Mouse (Mus musculus) heart, embryonic 14.5 days (tissue): ENCODE data around the gene Myocd. TPM values are rescaled to one million over a fixed set of nuclear protein-coding genes. Genes with fewer than 3 reads are reported as not detected.

Source experiments
- ATAC-seq: fragments of 200-750 bp; cut with Nextera tagmentation; 2 replicates; pipeline ENCODE4 v1.8.0; 2017; ENCODE audit warnings: low read depth, moderate TSS enrichment; ENCODE audit not compliant: insufficient number of reproducible peaks, insufficient read depth, low FRiP score
- H3K27ac ChIP-seq, 2 experiments: fragments of 200-500 bp in 1 of 2; fragments of 300-500 bp in 1 of 2; sonication (generic) in 1 of 2; replicated peaks in 1 of 2; 2 replicates each; pipeline ENCODE4 v1.5.1; 2012 to 2014; ENCODE audit warnings: low read depth in 2 of 2, low read length in 2 of 2, control low read depth in 1 of 2, mild to moderate bottlenecking in 1 of 2, mixed read lengths in 1 of 2; ENCODE audit not compliant: control insufficient read depth in 1 of 2, insufficient read depth in 1 of 2
- H3K27me3 ChIP-seq: fragments of 300-500 bp; sonication (generic); 2 replicates; pipeline ENCODE4 v1.6.1; 2014; ENCODE audit warnings: mild to moderate bottlenecking, low read length, control low read depth; ENCODE audit not compliant: control insufficient read depth, insufficient read depth
- H3K36me3 ChIP-seq: fragments of 300-500 bp; sonication (generic); 2 replicates; pipeline ENCODE4 v1.6.1; 2014; ENCODE audit warnings: mild to moderate bottlenecking, control low read depth, low read length, mixed read lengths; ENCODE audit not compliant: control insufficient read depth, insufficient read depth
- H3K4me1 ChIP-seq, 2 experiments: fragments of 200-500 bp in 1 of 2; fragments of 300-500 bp in 1 of 2; sonication (generic) in 1 of 2; 2 replicates each; pipeline ENCODE4 v1.6.1; 2012 to 2014; ENCODE audit warnings: low read length in 2 of 2, control low read depth in 1 of 2, mixed read lengths in 1 of 2; ENCODE audit not compliant: control insufficient read depth in 2 of 2, insufficient read depth in 2 of 2
- H3K4me2 ChIP-seq: fragments of 300-500 bp; sonication (generic); 2 replicates; pipeline ENCODE4 v1.6.1; 2014; ENCODE audit warnings: mild to moderate bottlenecking, low read length
- H3K4me3 ChIP-seq, 2 experiments: fragments of 200-500 bp in 1 of 2; fragments of 300-500 bp in 1 of 2; sonication (generic) in 1 of 2; 2 replicates each; pipeline ENCODE4 v1.5.1; 2012 to 2014; ENCODE audit warnings: low read length in 2 of 2, mild to moderate bottlenecking in 2 of 2, control low read depth in 1 of 2, low read depth in 1 of 2, moderate library complexity in 1 of 2; ENCODE audit not compliant: control insufficient read depth in 1 of 2, insufficient read depth in 1 of 2
- H3K9ac ChIP-seq: fragments of 300-500 bp; sonication (generic); 2 replicates; pipeline ENCODE4 v1.6.1; 2014; ENCODE audit warnings: mild to moderate bottlenecking, low read length
- H3K9me3 ChIP-seq: fragments of 300-500 bp; sonication (generic); 2 replicates; pipeline ENCODE4 v1.6.1; 2016; ENCODE audit warnings: low read length, control low read depth; ENCODE audit not compliant: control insufficient read depth
- WGBS: fragments of 180-500 bp; shearing (Covaris S2); extraction: QIAGEN DNeasy Blood & Tissue Kit; methylation state at CpG from one replicate; pipeline ENCODE4 v1.1.7; 2014; 5-methylcytosine and 5-hydroxymethylcytosine counted together
- polyA plus RNA-seq: library from polyadenylated mRNA; unstranded; fragments of >200 nt; fragmentation: Nextera tagmentation; extraction: Ambion mirVana; gene quantifications from 2 replicates; pipeline ENCODE4 v1.2.1, GENCODE M21; 2014

Myocd gene
- polyA plus RNA-seq, 1 experiment from 2014 or later, result 68.7 TPM

DNA sequence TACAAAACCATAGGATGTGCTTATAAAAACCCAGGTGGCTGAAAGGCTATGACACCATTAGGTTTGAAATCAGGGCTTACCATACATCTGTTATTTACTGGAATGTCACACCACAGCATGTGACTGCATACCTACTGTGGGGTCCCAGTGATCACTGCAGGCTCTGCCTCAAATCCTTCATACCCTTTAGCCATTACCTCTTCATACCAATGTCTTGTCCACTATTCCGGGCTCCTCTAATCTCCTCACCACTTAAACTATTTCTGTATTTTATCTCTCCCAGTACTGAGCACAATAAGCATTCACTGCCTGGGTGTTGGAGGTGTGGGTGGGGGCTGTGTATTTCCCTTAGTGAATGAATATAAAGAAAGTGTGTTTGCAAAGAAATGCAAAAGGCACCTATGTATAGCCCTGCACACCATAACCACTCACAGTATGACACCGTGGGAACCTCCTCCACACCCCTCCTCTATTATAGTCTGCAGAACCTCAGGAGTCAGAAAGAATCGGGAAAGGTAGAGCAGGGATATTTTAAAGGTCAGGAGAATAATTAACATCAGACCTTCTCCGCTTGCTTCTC, 126.9 kb downstream of the Myocd start:
- Histone ChIP-seq H3K4me2 (peak overlapping the region; percentile 42), H3K4me1 (peaks cover 14 to 31% of the 10 kb centered on the region in 2 experiments)
- peak; percentile 49; the same call in 1 of the 2 replicates for ATAC-seq

GRCm38 (mm10) chr11:65139030-65139429, 130.8 kb downstream of the Myocd start:
- H3K36me3 ChIP-seq, result no peaks in the 10 kb centered on the region
- no peak for ATAC-seq
- no peak overlapping the region for H3K9ac ChIP-seq
- H3K9me3 ChIP-seq, result no peaks in the 10 kb centered on the region
- H3K27me3 ChIP-seq, result no peaks in the 10 kb centered on the region
- 90% methylated on average over 3 of the region's 3 CpGs for WGBS
- peaks cover 13 to 28% of the 10 kb centered on the region in 2 experiments for H3K4me1 ChIP-seq
- no peak overlapping the region for H3K4me2 ChIP-seq
- H3K4me3 ChIP-seq, result no peak overlapping the region
- no peak overlapping the region for H3K27ac ChIP-seq

More for the DNA sequence above, 126.9 kb downstream of the Myocd start:
- Histone ChIP-seq H3K27me3 (no peaks in the 10 kb centered on the region), H3K27ac (peak overlapping the region; percentile 70 to 82), H3K9ac (0 out of 2 replicates have a peak overlapping the region, but pooled peaks have one; percentile 22), H3K9me3 (no peaks in the 10 kb centered on the region), H3K36me3 (no peaks in the 10 kb centered on the region), H3K4me3 (peak overlapping the region in 1 of 2 experiments; percentile 3; a peak in 1 of 4 replicates)
- WGBS, result 23% methylated on average over 4 of the region's 4 CpGs

DNA sequence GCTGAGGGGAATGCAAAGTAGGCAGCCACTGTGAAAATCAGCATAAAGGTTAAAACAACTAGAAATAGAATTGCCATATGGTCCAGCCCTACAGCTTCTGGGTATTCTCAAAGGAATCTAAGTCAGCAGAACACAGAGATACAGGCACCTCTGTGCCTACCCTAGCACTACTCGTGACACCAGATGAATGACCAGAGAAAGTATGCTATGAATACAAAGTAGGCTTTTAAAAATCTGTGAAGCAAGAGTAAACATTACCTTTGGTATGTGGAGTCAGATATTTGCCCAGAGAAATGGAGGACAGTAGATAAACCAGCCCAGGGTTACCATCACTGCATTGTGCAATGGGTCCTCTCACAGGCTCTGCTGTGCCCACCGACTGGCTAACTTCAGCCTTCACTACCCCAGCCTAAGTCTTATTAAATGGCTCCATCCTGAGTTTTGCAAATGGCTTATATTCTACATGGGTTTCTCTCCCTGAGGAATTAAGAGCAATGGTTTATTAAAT, 132.6 kb downstream of the Myocd start:
- no peak overlapping the region for H3K9ac ChIP-seq
- H3K4me2 ChIP-seq, result no peak overlapping the region
- no peaks in the 10 kb centered on the region for H3K9me3 ChIP-seq
- H3K4me1 ChIP-seq, result peaks cover 10 to 13% of the 10 kb centered on the region in 2 experiments
- no peaks in the 10 kb centered on the region for H3K27me3 ChIP-seq
- H3K4me3 ChIP-seq, result no peak overlapping the region
- no peak overlapping the region for H3K27ac ChIP-seq
- no peaks in the 10 kb centered on the region for H3K36me3 ChIP-seq
- no peak for ATAC-seq
- WGBS, result 53% methylated on average over 2 of the region's 2 CpGs

GRCm38 (mm10) chr11:65135251-65135739, 134.5 kb downstream of the Myocd start:
- H3K4me2 ChIP-seq, result no peak overlapping the region
- H3K27ac ChIP-seq, result no peak overlapping the region
- no peaks in the 10 kb centered on the region for H3K27me3 ChIP-seq
- no peak overlapping the region for H3K9ac ChIP-seq
- no peak for ATAC-seq
- H3K9me3 ChIP-seq, result no peaks in the 10 kb centered on the region
- peaks cover 9 to 11% of the 10 kb centered on the region in 2 experiments; a peak in 3 of 4 replicates for H3K4me1 ChIP-seq
- WGBS, result 60% methylated on average over 8 of the region's 8 CpGs
- H3K4me3 ChIP-seq, result no peak overlapping the region
- no peaks in the 10 kb centered on the region for H3K36me3 ChIP-seq

DNA sequence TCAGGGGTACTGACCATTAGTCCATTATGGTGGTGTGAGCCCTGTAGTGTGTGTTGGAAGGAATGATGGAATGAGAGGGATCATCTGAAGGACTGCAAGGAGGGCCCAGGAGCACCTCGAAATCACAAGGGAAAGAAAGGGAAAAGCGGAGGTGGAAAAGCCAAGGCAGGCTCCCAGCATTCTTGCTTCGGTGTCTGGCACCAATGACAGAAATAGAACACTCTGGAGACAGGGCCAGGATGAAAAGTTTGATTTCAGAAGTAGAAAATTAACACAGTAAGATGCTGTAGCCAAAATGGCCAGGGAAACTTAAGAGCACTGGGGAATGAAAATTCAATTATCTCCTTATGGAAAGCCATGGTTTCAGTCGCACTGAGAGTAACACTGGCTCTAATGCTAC, 136.1 kb downstream of the Myocd start:
- ATAC-seq, result no peak
- no peak overlapping the region for H3K9ac ChIP-seq
- H3K4me1 ChIP-seq, result peaks cover 9 to 11% of the 10 kb centered on the region in 2 experiments; a peak in 3 of 4 replicates
- H3K36me3 ChIP-seq, result no peaks in the 10 kb centered on the region
- H3K4me2 ChIP-seq, result no peak overlapping the region
- no peaks in the 10 kb centered on the region for H3K9me3 ChIP-seq
- no peak overlapping the region for H3K27ac ChIP-seq
- no peaks in the 10 kb centered on the region for H3K27me3 ChIP-seq
- no peak overlapping the region for H3K4me3 ChIP-seq
- 68% methylated on average over 4 of the region's 4 CpGs for WGBS

GRCm38 (mm10) chr11:65129110-65129509, 140.7 kb downstream of the Myocd start:
- Histone ChIP-seq H3K36me3 (no peaks in the 10 kb centered on the region), H3K4me2 (no peak overlapping the region), H3K4me3 (no peak overlapping the region), H3K27me3 (no peaks in the 10 kb centered on the region), H3K27ac (no peak overlapping the region), H3K9me3 (no peaks in the 10 kb centered on the region), H3K4me1 (peaks cover 26 to 31% of the 10 kb centered on the region in 2 experiments), H3K9ac (no peak overlapping the region)
- no peak for ATAC-seq
- 80% methylated on average over 4 of the region's 4 CpGs for WGBS

DNA sequence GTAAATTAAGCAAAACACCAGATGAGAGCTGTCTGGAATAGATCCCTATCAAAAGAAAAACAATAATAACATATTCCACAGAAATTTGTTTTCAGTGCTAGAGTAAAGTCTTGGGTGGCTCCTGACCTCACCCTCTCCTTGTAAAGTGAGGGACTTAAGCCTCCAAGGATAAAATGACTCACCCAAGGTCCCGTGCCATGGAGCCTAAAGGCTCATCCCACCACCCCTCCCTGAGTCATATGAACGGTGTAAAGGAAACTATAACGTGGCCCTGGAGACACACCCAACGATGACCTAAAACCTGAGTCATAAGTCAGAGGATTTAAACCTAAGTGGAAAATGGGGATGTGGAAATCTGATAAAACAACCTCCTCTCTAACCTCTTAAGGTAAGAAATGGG, 141.1 kb downstream of the Myocd start:
- no peaks in the 10 kb centered on the region for H3K27me3 ChIP-seq
- H3K36me3 ChIP-seq, result no peaks in the 10 kb centered on the region
- ATAC-seq, result no peak
- no peak overlapping the region for H3K9ac ChIP-seq
- peaks cover 26 to 30% of the 10 kb centered on the region in 2 experiments for H3K4me1 ChIP-seq
- no peaks in the 10 kb centered on the region for H3K9me3 ChIP-seq
- 80% methylated on average over 4 of the region's 4 CpGs for WGBS
- H3K27ac ChIP-seq, result no peak overlapping the region
- no peak overlapping the region for H3K4me3 ChIP-seq
- H3K4me2 ChIP-seq, result no peak overlapping the region
